Mouse (Mus musculus) liver, adult 2 months (tissue): ENCODE measurements at regions not wholly inside any gene's neighbourhood (a gene's known extent, or its start where the extent isn't known, plus 50 kb on each side); places are given as distances from the start of the nearest gene placed in this dataset.

Experiments
- CTCF ChIP-seq: fragments of 200-500 bp; IDR thresholded peaks from 2 replicates; pipeline ENCODE4 v1.5.1; 2011; ENCODE audit warnings: low read depth, low read length, control low read depth
- POLR2A ChIP-seq: fragments of 200-500 bp; IDR thresholded peaks from 2 replicates; pipeline ENCODE4 v1.6.1; 2011; ENCODE audit warnings: low read length, control low read depth; ENCODE audit not compliant: insufficient read depth; ENCODE audit errors: extremely low read depth

DNA sequence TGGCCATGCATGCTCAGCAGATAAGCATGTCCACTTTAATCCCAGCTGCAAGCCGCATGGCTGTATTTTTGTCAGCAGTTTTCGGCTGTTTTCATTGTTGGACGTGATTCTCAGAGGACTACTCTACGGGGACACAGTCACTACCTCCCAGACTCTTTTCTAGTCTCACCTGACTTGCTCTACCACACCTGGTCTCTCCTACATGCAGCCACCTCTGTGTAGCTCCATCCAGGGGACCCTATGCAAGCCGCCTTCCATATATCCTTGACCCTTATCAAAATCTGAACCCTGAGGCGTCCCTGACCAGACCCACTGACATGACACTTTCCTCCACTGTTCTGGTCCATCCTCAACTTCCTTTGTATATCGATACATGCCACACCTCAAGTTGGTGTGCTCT lies 402.2 kb downstream of the Efnb2 start:
- TF ChIP-seq CTCF (no peak), POLR2A (no peak)
